10 mouse cellular contexts compared by ENCODE assay signal in the genomic region with DNA sequence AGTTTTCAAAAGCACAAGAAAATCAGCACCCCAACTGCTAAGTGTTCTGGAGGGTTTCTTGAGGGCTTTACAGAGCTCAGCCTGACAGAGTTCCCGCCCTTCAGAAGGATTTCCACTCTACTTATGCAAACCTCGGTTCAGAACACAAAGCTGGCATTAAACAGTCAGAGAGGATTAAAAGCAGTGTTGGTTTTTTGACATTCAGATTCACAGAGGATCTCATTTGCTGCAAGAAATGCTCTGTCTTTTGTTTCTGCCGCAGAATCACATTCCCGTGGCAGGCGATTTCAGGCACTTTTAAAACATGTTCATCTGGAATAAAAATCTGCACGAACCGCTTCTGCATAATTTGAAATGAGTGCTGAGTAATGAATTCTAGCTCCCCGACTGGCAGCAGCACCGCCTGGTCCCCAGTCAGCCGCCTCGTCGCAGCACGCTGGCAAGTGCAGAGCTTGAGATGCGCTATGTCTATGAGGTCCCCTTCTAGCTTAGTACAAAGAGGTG. TPM values are rescaled to one million over a fixed set of nuclear protein-coding genes. Genes with fewer than 3 reads are reported as not detected.
A peak's percentile ranks its signal among the peaks of the same experiment; 100 is the strongest.
DNase-seq lines count a peak whose midpoint lies in the region; ATAC-seq lines count a peak whose summit lies in the region.
"Had no signal": no experiment of that assay in that cellular context is flagged by ENCODE, and none has a peak within 500 bp of the region (broad histone marks: within the 10 kb centered on the region; RNA-seq: fewer than 3 reads in every experiment).

No protein-coding gene starts in this region.

- H3K4me3 ChIP-seq in embryonic facial prominence, embryonic 14.5 days (ENCODE audit: low read depth, low read length) = no peak overlapping the region
- H3K4me3 ChIP-seq in embryonic facial prominence, embryonic 10.5 days = no peak overlapping the region
- H3K4me3 ChIP-seq in neural tube, embryonic 15.5 days (replicated peaks) = no peak overlapping the region
- H3K4me3 ChIP-seq in midbrain, embryonic 12.5 days = no peak overlapping the region
- no peak overlapping the region for H3K4me3 ChIP-seq in intestine, embryonic 16.5 days (ENCODE audit: low read length)

- no peak overlapping the region for H3K4me2 ChIP-seq in embryonic facial prominence, embryonic 14.5 days (ENCODE audit: low read depth, low read length)
- H3K4me2 ChIP-seq in neural tube, embryonic 15.5 days = no peak overlapping the region
- no peak overlapping the region for H3K4me2 ChIP-seq in midbrain, embryonic 12.5 days (replicated peaks)
- H3K4me2 ChIP-seq in intestine, embryonic 16.5 days (ENCODE audit: low read depth, low read length) = no peak overlapping the region

- WGBS in embryonic facial prominence, embryonic 14.5 days = 62% methylated on average over 14 of the region's 14 CpGs
- 85% methylated on average over 14 of the region's 14 CpGs for WGBS in embryonic facial prominence, embryonic 10.5 days
- WGBS in neural tube, embryonic 15.5 days = 63% methylated on average over 14 of the region's 14 CpGs
- 22% methylated on average over 14 of the region's 14 CpGs for WGBS in midbrain, embryonic 12.5 days
- WGBS in intestine, embryonic 16.5 days = 88% methylated on average over 14 of the region's 14 CpGs

- peak; percentile 70; the same call in 1 of the 2 replicates for ATAC-seq in embryonic facial prominence, embryonic 14.5 days (ENCODE audit: low read depth)
- ATAC-seq in neural tube, embryonic 15.5 days (ENCODE audit: low FRiP score) = peak; percentile 48; the same call in 1 of the 2 replicates
- ATAC-seq in midbrain, embryonic 12.5 days (ENCODE audit: low FRiP score, low read depth) = peak; percentile 72
- ATAC-seq in intestine, embryonic 16.5 days = no peak
- ATAC-seq: intestine, postnatal 0 days had no signal

- H3K4me1 ChIP-seq in embryonic facial prominence, embryonic 14.5 days (ENCODE audit: control insufficient read depth, insufficient read depth, low read length) = no peaks in the 10 kb centered on the region; the same call in 1 of the 2 replicates
- H3K4me1 ChIP-seq in embryonic facial prominence, embryonic 10.5 days = peaks cover 3% of the 10 kb centered on the region
- no peaks in the 10 kb centered on the region for H3K4me1 ChIP-seq in neural tube, embryonic 15.5 days
- H3K4me1 ChIP-seq in midbrain, embryonic 12.5 days = peaks cover 19% of the 10 kb centered on the region
- H3K4me1 ChIP-seq in intestine, embryonic 16.5 days (ENCODE audit: control insufficient read depth, insufficient read depth, low read length) = no peaks in the 10 kb centered on the region; the same call in 1 of the 2 replicates

- peaks cover 68% of the 10 kb centered on the region for H3K36me3 ChIP-seq in embryonic facial prominence, embryonic 14.5 days (ENCODE audit: control insufficient read depth, insufficient read depth, low read length)
- H3K36me3 ChIP-seq in embryonic facial prominence, embryonic 10.5 days (replicated peaks) = peaks cover 82% of the 10 kb centered on the region
- H3K36me3 ChIP-seq in neural tube, embryonic 15.5 days = peaks cover 70% of the 10 kb centered on the region
- peaks cover 66% of the 10 kb centered on the region for H3K36me3 ChIP-seq in midbrain, embryonic 12.5 days
- H3K36me3 ChIP-seq in intestine, embryonic 16.5 days (ENCODE audit: control insufficient read depth, insufficient read depth, low read length) = peaks cover 12% of the 10 kb centered on the region; the same call in 1 of the 2 replicates

- peak; percentile 39 for DNase-seq in embryonic facial prominence, embryonic 14.5 days (ENCODE audit: low spot score)
- no peak for DNase-seq in embryonic facial prominence, embryonic 10.5 days (ENCODE audit: low spot score)
- DNase-seq in neural tube, embryonic 10.5 days (ENCODE audit: extremely low spot score, low spot score) = no peak
- DNase-seq in thymus, postnatal 4 days = no peak
- DNase-seq in ovary, adult 18-20 months (ENCODE audit: low spot score) = no peak
- DNase-seq: liver had no signal

- H3K9me3 ChIP-seq in embryonic facial prominence, embryonic 14.5 days (ENCODE audit: control insufficient read depth, low read length) = no peaks in the 10 kb centered on the region
- H3K9me3 ChIP-seq in embryonic facial prominence, embryonic 10.5 days = no peaks in the 10 kb centered on the region
- no peaks in the 10 kb centered on the region for H3K9me3 ChIP-seq in neural tube, embryonic 15.5 days (replicated peaks)
- no peaks in the 10 kb centered on the region for H3K9me3 ChIP-seq in midbrain, embryonic 12.5 days
- no peaks in the 10 kb centered on the region for H3K9me3 ChIP-seq in intestine, embryonic 16.5 days (ENCODE audit: control insufficient read depth, low read length)

- no peaks in the 10 kb centered on the region for H3K27me3 ChIP-seq in embryonic facial prominence, embryonic 14.5 days (replicated peaks; ENCODE audit: control insufficient read depth, insufficient read depth, low read length)
- no peaks in the 10 kb centered on the region; the same call in 1 of the 2 replicates for H3K27me3 ChIP-seq in embryonic facial prominence, embryonic 10.5 days (replicated peaks; ENCODE audit: low read depth, poor library complexity, severe bottlenecking)
- no peaks in the 10 kb centered on the region for H3K27me3 ChIP-seq in neural tube, embryonic 15.5 days (replicated peaks)
- H3K27me3 ChIP-seq in midbrain, embryonic 12.5 days = peaks cover 46% of the 10 kb centered on the region
- no peaks in the 10 kb centered on the region for H3K27me3 ChIP-seq in intestine, embryonic 16.5 days (replicated peaks; ENCODE audit: control insufficient read depth, insufficient read depth, low read length)

- no peak overlapping the region for H3K27ac ChIP-seq in embryonic facial prominence, embryonic 14.5 days (replicated peaks; ENCODE audit: low read depth, low read length)
- no peak overlapping the region for H3K27ac ChIP-seq in embryonic facial prominence, embryonic 10.5 days (replicated peaks)
- H3K27ac ChIP-seq in neural tube, embryonic 15.5 days (replicated peaks) = 0 out of 2 replicates have a peak overlapping the region, but pooled peaks have one; percentile 29
- H3K27ac ChIP-seq in midbrain, embryonic 12.5 days (replicated peaks) = peak overlapping the region; percentile 49
- H3K27ac ChIP-seq in intestine, embryonic 16.5 days (ENCODE audit: low read length) = no peak overlapping the region

- no peak overlapping the region for H3K9ac ChIP-seq in embryonic facial prominence, embryonic 14.5 days (ENCODE audit: low read depth, low read length)
- no peak overlapping the region for H3K9ac ChIP-seq in neural tube, embryonic 15.5 days (replicated peaks)
- no peak overlapping the region for H3K9ac ChIP-seq in midbrain, embryonic 12.5 days (replicated peaks)
- no peak overlapping the region for H3K9ac ChIP-seq in intestine, embryonic 16.5 days (ENCODE audit: low read depth, low read length)

RNA-seq across cellular contexts. Expression of a gene that starts 42.3 kb away (rescaled TPM):
- 1.3 and 1.4 TPM in 2 replicates for polyA plus RNA-seq in embryonic facial prominence, embryonic 14.5 days (2014; fragmentation: Nextera tagmentation; extraction: Ambion mirVana)
- 0.50 and 0.66 TPM in 2 replicates for polyA plus RNA-seq in embryonic facial prominence, embryonic 10.5 days (2016; fragmentation: Nextera tagmentation; extraction: Ambion mirVana)
- polyA plus RNA-seq in neural tube, embryonic 15.5 days (2015; fragmentation: Nextera tagmentation; extraction: Ambion mirVana) = 0.78 and 0.88 TPM in 2 replicates
- polyA plus RNA-seq in midbrain, embryonic 12.5 days (2016; fragmentation: Nextera tagmentation; extraction: Ambion mirVana) = 1.3 and 1.7 TPM in 2 replicates
- polyA plus RNA-seq in intestine, embryonic 16.5 days (2015; fragmentation: Nextera tagmentation; extraction: Ambion mirVana) = 1.3 and 1.5 TPM in 2 replicates

RNA-seq across cellular contexts. Expression of a gene that starts 48.9 kb away (rescaled TPM):
- 27.4 and 29.4 TPM in 2 replicates for polyA plus RNA-seq in embryonic facial prominence, embryonic 14.5 days (2014; fragmentation: Nextera tagmentation; extraction: Ambion mirVana)
- 51.2 and 52.4 TPM in 2 replicates for polyA plus RNA-seq in embryonic facial prominence, embryonic 10.5 days (2016; fragmentation: Nextera tagmentation; extraction: Ambion mirVana)
- 35.8 and 38.8 TPM in 2 replicates for polyA plus RNA-seq in neural tube, embryonic 15.5 days (2015; fragmentation: Nextera tagmentation; extraction: Ambion mirVana)
- 53.3 and 63.5 TPM in 2 replicates for polyA plus RNA-seq in midbrain, embryonic 12.5 days (2016; fragmentation: Nextera tagmentation; extraction: Ambion mirVana)
- polyA plus RNA-seq in intestine, embryonic 16.5 days (2015; fragmentation: Nextera tagmentation; extraction: Ambion mirVana) = 17.7 and 19.0 TPM in 2 replicates

Comparison
In these comparisons a context has a peak if more than half of its experiments do, and no peak if none do; other contexts are left out.
1. H3K27ac ChIP-seq: peak in neural tube, embryonic 15.5 days (single experiment) and midbrain, embryonic 12.5 days (single experiment); none in embryonic facial prominence, embryonic 14.5 days (single experiment), embryonic facial prominence, embryonic 10.5 days (single experiment) and intestine, embryonic 16.5 days (single experiment).